Comparison of ENCODE assay signal across 21 mouse cellular contexts in the genomic region with DNA sequence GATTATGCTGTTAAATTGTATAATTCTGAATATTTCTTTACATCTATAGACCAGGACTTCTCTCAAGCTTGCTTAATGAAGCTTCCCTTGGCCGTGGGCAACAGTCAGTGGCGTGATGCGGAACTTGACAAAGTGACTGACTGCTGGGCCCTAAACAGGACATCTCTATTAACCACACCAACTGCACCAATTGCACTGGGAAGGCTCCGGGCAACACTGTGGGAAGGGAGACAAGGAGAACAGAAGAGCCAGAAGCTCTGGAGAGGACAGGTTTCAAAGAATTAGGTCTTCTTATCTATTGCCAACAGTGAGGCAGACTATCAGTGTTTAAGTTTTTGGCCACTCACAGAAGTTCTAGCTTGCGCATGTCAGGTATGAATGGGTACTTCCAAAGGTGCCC. TPM values are rescaled to one million over a fixed set of nuclear protein-coding genes. Genes with fewer than 3 reads are reported as not detected.
"Had no signal": no experiment of that assay in that cellular context is flagged by ENCODE, and none has a peak within 500 bp of the region (broad histone marks: within the 10 kb centered on the region; RNA-seq: fewer than 3 reads in every experiment).

No protein-coding gene starts in this region.

- H3K9me3 ChIP-seq: heart, embryonic 12.5 days; heart, embryonic 13.5 days; heart, embryonic 15.5 days; hindbrain, embryonic 10.5 days; hindbrain, embryonic 12.5 days; hindbrain, embryonic 13.5 days; hindbrain, embryonic 15.5 days; intestine, embryonic 15.5 days; kidney, embryonic 15.5 days had no signal

- H3K9ac ChIP-seq: heart, embryonic 12.5 days; heart, embryonic 13.5 days; heart, embryonic 15.5 days; hindbrain, embryonic 12.5 days; hindbrain, embryonic 13.5 days; hindbrain, embryonic 14.5 days; hindbrain, embryonic 15.5 days; intestine, embryonic 15.5 days; kidney, embryonic 15.5 days had no signal

- H3K36me3 ChIP-seq: heart, embryonic 12.5 days; heart, embryonic 13.5 days; heart, embryonic 15.5 days; hindbrain, embryonic 10.5 days; hindbrain, embryonic 12.5 days; hindbrain, embryonic 13.5 days; hindbrain, embryonic 15.5 days; intestine, embryonic 15.5 days; kidney, embryonic 15.5 days had no signal

- DNase-seq: kidney, adult 11 months; layer of hippocampus, adult 9-11 months had no signal

- H3K4me2 ChIP-seq: heart, embryonic 11.5 days; heart, embryonic 12.5 days; heart, embryonic 13.5 days; heart, embryonic 15.5 days; hindbrain, embryonic 12.5 days; hindbrain, embryonic 13.5 days; hindbrain, embryonic 14.5 days; hindbrain, embryonic 15.5 days; intestine, embryonic 15.5 days; kidney, embryonic 15.5 days had no signal

- H3K27me3 ChIP-seq: heart, embryonic 13.5 days; heart, embryonic 15.5 days; hindbrain, embryonic 12.5 days; hindbrain, embryonic 15.5 days; intestine, embryonic 15.5 days had no signal

- H3K27ac ChIP-seq: heart, embryonic 13.5 days; heart, embryonic 15.5 days; hindbrain, embryonic 10.5 days; hindbrain, embryonic 12.5 days; hindbrain, embryonic 13.5 days; hindbrain, embryonic 14.5 days; hindbrain, embryonic 15.5 days; hindbrain, postnatal 0 days; intestine, embryonic 15.5 days; kidney, embryonic 15.5 days; kidney, postnatal 0 days; layer of hippocampus, adult 2 months; left cerebral cortex, adult 2 months had no signal

- ATAC-seq: hindbrain, embryonic 16.5 days; hindbrain, postnatal 0 days; inflammation-experienced regulatory T-cells, adult 6 months; intestine, embryonic 15.5 days; intestine, embryonic 16.5 days; intestine, postnatal 0 days had no signal

- H3K4me1 ChIP-seq: heart, embryonic 13.5 days; heart, embryonic 15.5 days; hindbrain, embryonic 12.5 days; intestine, embryonic 15.5 days had no signal

- H3K4me3 ChIP-seq: heart, embryonic 12.5 days; heart, embryonic 13.5 days; heart, embryonic 15.5 days; hindbrain, embryonic 10.5 days; hindbrain, embryonic 12.5 days; hindbrain, embryonic 13.5 days; hindbrain, embryonic 15.5 days; intestine, embryonic 15.5 days; kidney, embryonic 15.5 days; layer of hippocampus, adult 2 months; left cerebral cortex, adult 2 months had no signal

RNA-seq across cellular contexts. Expression of a gene that starts 38.4 kb away (rescaled TPM):
- polyA plus RNA-seq: inflammation-experienced regulatory T-cells, adult 6 months had no signal
